Mouse (Mus musculus): ENCODE results near the gene Slc25a45. TPM values are rescaled to one million over a fixed set of nuclear protein-coding genes. Genes with fewer than 3 reads are reported as not detected.

Gene Slc25a45
- polyA plus RNA-seq, 1 experiment from 2014 or later, result 7.7 TPM

- Histone ChIP-seq H3K36me3 (no peaks in the 10 kb centered on the region), H3K4me3 (no peak overlapping the region), H3K9me3 (replicated peaks) (no peaks in the 10 kb centered on the region), H3K9ac (no peak overlapping the region), H3K4me1 (peaks cover 52% of the 10 kb centered on the region), H3K27me3 (replicated peaks) (peaks cover 35% of the 10 kb centered on the region), H3K27ac (no peak overlapping the region), H3K4me2 (no peak overlapping the region)
- WGBS (ENCODE audit: insufficient replicate concordance), result 69% methylated on average over 6 of the region's 6 CpGs
- no peak for ATAC-seq
These were observed 50.5 kb downstream of the Slc25a45 start for GRCm38 (mm10) chr19:5928104-5928503.

GRCm38 (mm10) chr19:5928546-5928945, 50.9 kb downstream of the Slc25a45 start:
- WGBS (ENCODE audit: insufficient replicate concordance), result 72% methylated on average over 3 of the region's 3 CpGs
- Histone ChIP-seq H3K9me3 (replicated peaks) (no peaks in the 10 kb centered on the region), H3K4me1 (peaks cover 48% of the 10 kb centered on the region), H3K36me3 (no peaks in the 10 kb centered on the region), H3K4me3 (no peak overlapping the region), H3K9ac (no peak overlapping the region), H3K27me3 (replicated peaks) (peaks cover 36% of the 10 kb centered on the region), H3K4me2 (no peak overlapping the region), H3K27ac (no peak overlapping the region)
- ATAC-seq, result no peak

GRCm38 (mm10) chr19:5929634-5930596, 52.3 kb downstream of the Slc25a45 start:
- WGBS (ENCODE audit: insufficient replicate concordance), result 36% methylated on average over 14 of the region's 14 CpGs
- H3K27me3 ChIP-seq (replicated peaks), result peaks cover 49% of the 10 kb centered on the region
- H3K4me3 ChIP-seq, result no peak overlapping the region
- ATAC-seq, result no peak
- no peaks in the 10 kb centered on the region for H3K9me3 ChIP-seq (replicated peaks)
- H3K36me3 ChIP-seq, result no peaks in the 10 kb centered on the region
- no peak overlapping the region for H3K4me2 ChIP-seq
- no peak overlapping the region for H3K9ac ChIP-seq
- peak overlapping the region; percentile 26; the same call in 1 of the 2 replicates for H3K27ac ChIP-seq
- peaks cover 37% of the 10 kb centered on the region for H3K4me1 ChIP-seq

- Histone ChIP-seq H3K4me2 (no peak overlapping the region), H3K27ac (no peak overlapping the region), H3K4me3 (no peak overlapping the region), H3K4me1 (peaks cover 43% of the 10 kb centered on the region), H3K36me3 (peaks cover 17% of the 10 kb centered on the region), H3K9ac (no peak overlapping the region), H3K27me3 (replicated peaks) (peaks cover 19% of the 10 kb centered on the region), H3K9me3 (replicated peaks) (no peaks in the 10 kb centered on the region)
- no peak for ATAC-seq
- 40% methylated on average over 3 of the region's 3 CpGs for WGBS (ENCODE audit: insufficient replicate concordance)
These were observed 57.7 kb downstream of the Slc25a45 start for GRCm38 (mm10) chr19:5935266-5935665.

Other genes with a start within 250 kb of the Slc25a45 start
- gene Rela, start 240.3 kb upstream of the Slc25a45 start, polyA plus RNA-seq (2016; fragmentation: Nextera tagmentation; extraction: Ambion mirVana), result 32.1 and 33.6 TPM in 2 replicates
- gene Sipa1, start 214.1 kb upstream of the Slc25a45 start, polyA plus RNA-seq (2016; fragmentation: Nextera tagmentation; extraction: Ambion mirVana), result 41.4 and 41.8 TPM in 2 replicates
- gene Map3k11, start 189.1 kb upstream of the Slc25a45 start, polyA plus RNA-seq (2016; fragmentation: Nextera tagmentation; extraction: Ambion mirVana), result 25.8 and 27.7 TPM in 2 replicates
- gene Pcnx3, start 188.9 kb upstream of the Slc25a45 start, polyA plus RNA-seq (2016; fragmentation: Nextera tagmentation; extraction: Ambion mirVana), result 18.4 and 18.6 TPM in 2 replicates
- 0.18 and 0.19 TPM in 2 replicates for gene Kcnk7, start 173.4 kb upstream of the Slc25a45 start, polyA plus RNA-seq (2016; fragmentation: Nextera tagmentation; extraction: Ambion mirVana)
- gene Ehbp1l1, start 151.5 kb upstream of the Slc25a45 start, polyA plus RNA-seq (2016; fragmentation: Nextera tagmentation; extraction: Ambion mirVana), result 122 and 124 TPM in 2 replicates
- gene Fam89b, start 148.2 kb upstream of the Slc25a45 start, polyA plus RNA-seq (2016; fragmentation: Nextera tagmentation; extraction: Ambion mirVana), result 45.1 and 45.3 TPM in 2 replicates
- gene Ltbp3, start 136.9 kb upstream of the Slc25a45 start, polyA plus RNA-seq (2016; fragmentation: Nextera tagmentation; extraction: Ambion mirVana), result 3.7 and 3.8 TPM in 2 replicates
- gene Scyl1, start 106.4 kb upstream of the Slc25a45 start, polyA plus RNA-seq (2016; fragmentation: Nextera tagmentation; extraction: Ambion mirVana), result 38.3 and 39.7 TPM in 2 replicates
- 22.1 and 24.2 TPM in 2 replicates for gene Frmd8, start 2.5 kb upstream of the Slc25a45 start, polyA plus RNA-seq (2016; fragmentation: Nextera tagmentation; extraction: Ambion mirVana)
- gene Tigd3, start 16.3 kb downstream of the Slc25a45 start, polyA plus RNA-seq (2016; fragmentation: Nextera tagmentation; extraction: Ambion mirVana), result 3.2 and 3.5 TPM in 2 replicates
- 73.2 and 74.9 TPM in 2 replicates for gene Dpf2, start 35.2 kb downstream of the Slc25a45 start, polyA plus RNA-seq (2016; fragmentation: Nextera tagmentation; extraction: Ambion mirVana)
- 3.4 and 3.6 TPM in 2 replicates for gene Cdc42ep2, start 47.0 kb downstream of the Slc25a45 start, polyA plus RNA-seq (2016; fragmentation: Nextera tagmentation; extraction: Ambion mirVana)
- 79.7 and 83.2 TPM in 2 replicates for gene Pola2, start 86.4 kb downstream of the Slc25a45 start, polyA plus RNA-seq (2016; fragmentation: Nextera tagmentation; extraction: Ambion mirVana)
- gene Slc22a20, start 108.3 kb downstream of the Slc25a45 start, polyA plus RNA-seq (2016; fragmentation: Nextera tagmentation; extraction: Ambion mirVana), result not detected in 2 replicates
- 37.7 and 38.5 TPM in 2 replicates for gene Capn1, start 138.1 kb downstream of the Slc25a45 start, polyA plus RNA-seq (2016; fragmentation: Nextera tagmentation; extraction: Ambion mirVana)
- gene Syvn1, start 168.8 kb downstream of the Slc25a45 start, polyA plus RNA-seq (2016; fragmentation: Nextera tagmentation; extraction: Ambion mirVana), result 17.4 and 19.4 TPM in 2 replicates
- 58.0 and 62.7 TPM in 2 replicates for gene Mrpl49, start 180.0 kb downstream of the Slc25a45 start, polyA plus RNA-seq (2016; fragmentation: Nextera tagmentation; extraction: Ambion mirVana)
- gene Fau, start 180.0 kb downstream of the Slc25a45 start, polyA plus RNA-seq (2016; fragmentation: Nextera tagmentation; extraction: Ambion mirVana), result 699 and 700 TPM in 2 replicates
- 31.1 and 31.8 TPM in 2 replicates for gene Znhit2, start 183.4 kb downstream of the Slc25a45 start, polyA plus RNA-seq (2016; fragmentation: Nextera tagmentation; extraction: Ambion mirVana)
- 30.0 and 31.4 TPM in 2 replicates for gene Tm7sf2, start 190.6 kb downstream of the Slc25a45 start, polyA plus RNA-seq (2016; fragmentation: Nextera tagmentation; extraction: Ambion mirVana)
- gene Vps51, start 199.4 kb downstream of the Slc25a45 start, polyA plus RNA-seq (2016; fragmentation: Nextera tagmentation; extraction: Ambion mirVana), result 35.8 and 39.9 TPM in 2 replicates
- not detected in 2 replicates for gene Tmem262, start 202.2 kb downstream of the Slc25a45 start, polyA plus RNA-seq (2016; fragmentation: Nextera tagmentation; extraction: Ambion mirVana)
- gene Gm28374, start 204.4 kb downstream of the Slc25a45 start, polyA plus RNA-seq (2016; fragmentation: Nextera tagmentation; extraction: Ambion mirVana), result 0.37 and 1.4 TPM in 2 replicates
- gene Zfpl1, start 207.1 kb downstream of the Slc25a45 start, polyA plus RNA-seq (2016; fragmentation: Nextera tagmentation; extraction: Ambion mirVana), result 26.6 and 28.5 TPM in 2 replicates
- gene Cdca5, start 207.2 kb downstream of the Slc25a45 start, polyA plus RNA-seq (2016; fragmentation: Nextera tagmentation; extraction: Ambion mirVana), result 36.2 and 42.2 TPM in 2 replicates
- 0.20 and 0.59 TPM in 2 replicates for gene AC131692.1, start 216.6 kb downstream of the Slc25a45 start, polyA plus RNA-seq (2016; fragmentation: Nextera tagmentation; extraction: Ambion mirVana)
- gene Naaladl1, start 228.0 kb downstream of the Slc25a45 start, polyA plus RNA-seq (2016; fragmentation: Nextera tagmentation; extraction: Ambion mirVana), result 2.6 and 2.8 TPM in 2 replicates
- gene Sac3d1, start 240.8 kb downstream of the Slc25a45 start, polyA plus RNA-seq (2016; fragmentation: Nextera tagmentation; extraction: Ambion mirVana), result 38.8 and 41.6 TPM in 2 replicates

Data from liver, embryonic 12.5 days (tissue).